Mouse (Mus musculus) cerebellum, adult 2 months (tissue): ENCODE measurements around the gene Nmb.

Experiments
- CTCF ChIP-seq: fragments of 200-500 bp; IDR thresholded peaks from 2 replicates; pipeline ENCODE4 v1.5.1; 2011; ENCODE audit warnings: low read depth, mild to moderate bottlenecking, control low read depth, low read length, moderate library complexity, borderline replicate concordance; ENCODE audit not compliant: insufficient read depth
- POLR2A ChIP-seq: fragments of 200-500 bp; IDR thresholded peaks from 2 replicates; pipeline ENCODE4 v1.6.1; 2011; ENCODE audit warnings: low read length, control low read depth, borderline replicate concordance; ENCODE audit not compliant: insufficient read depth

- no peak for TF ChIP-seq POLR2A
- no peak for TF ChIP-seq CTCF
These were observed 14.2 kb upstream of the Nmb start for GRCm38 (mm10) chr7:80918982-80919646.
